Mouse (Mus musculus) megakaryocyte-erythroid progenitor cell, adult 5-6 weeks (primary cell): Measurements from ENCODE around the gene Prkcz. TPM values are rescaled to one million over a fixed set of nuclear protein-coding genes. Genes with fewer than 3 reads are reported as not detected.

Experiments
- ATAC-seq: replicated peaks from 2 replicates; pipeline ENCODE4 v1.8.0; 2016; ENCODE audit warnings: mild to moderate bottlenecking, inconsistent platforms; ENCODE audit not compliant: severe bottlenecking, poor library complexity, low FRiP score, low TSS enrichment
- total RNA-seq, 2 experiments: library from RNA; stranded (forward) in 1 of 2; stranded (reverse) in 1 of 2; fragments of 200-1000, 215-1000 nt in 1 of 2; fragments of >200 nt in 1 of 2; fragmentation: Nextera tagmentation in 1 of 2; gene quantifications; 2 replicates each; pipeline ENCODE4 v1.2.3; 2014 to 2017

Gene Prkcz
- total RNA-seq, 2 experiments from 2014 or later, result not detected

- peak; percentile 83 for ATAC-seq
These were observed 40.6 kb downstream of the Prkcz start for GRCm38 (mm10) chr4:155320281-155321244.

- peak; percentile 82 for ATAC-seq
These were observed 42.9 kb downstream of the Prkcz start for GRCm38 (mm10) chr4:155318266-155318665.

GRCm38 (mm10) chr4:155315031-155315430 is 46.1 kb downstream of the Prkcz start:
- no peak for ATAC-seq

GRCm38 (mm10) chr4:155308679-155309078 is 52.5 kb downstream of the Prkcz start:
- no peak for ATAC-seq

GRCm38 (mm10) chr4:155308068-155308467 is 53.1 kb downstream of the Prkcz start:
- ATAC-seq, result peak; percentile 87

GRCm38 (mm10) chr4:155307591-155307990 is 53.6 kb downstream of the Prkcz start:
- 0 out of 2 replicates have a peak, but pooled peaks have one; percentile 23 for ATAC-seq

GRCm38 (mm10) chr4:155306356-155307242 is 54.6 kb downstream of the Prkcz start:
- ATAC-seq, result no peak

GRCm38 (mm10) chr4:155305531-155306031 is 55.6 kb downstream of the Prkcz start:
- ATAC-seq, result no peak

GRCm38 (mm10) chr4:155304508-155305096 is 56.6 kb downstream of the Prkcz start:
- ATAC-seq, result no peak

GRCm38 (mm10) chr4:155301965-155302364 is 59.2 kb downstream of the Prkcz start:
- no peak for ATAC-seq

GRCm38 (mm10) chr4:155301098-155301447 is 60.1 kb downstream of the Prkcz start:
- no peak for ATAC-seq

- ATAC-seq, result no peak
These were observed 60.6 kb downstream of the Prkcz start for GRCm38 (mm10) chr4:155300421-155301097.

GRCm38 (mm10) chr4:155298826-155299225 is 62.3 kb downstream of the Prkcz start:
- ATAC-seq, result no peak

GRCm38 (mm10) chr4:155297057-155297456 is 64.1 kb downstream of the Prkcz start:
- no peak for ATAC-seq

- ATAC-seq, result no peak
These were observed 65.2 kb downstream of the Prkcz start for GRCm38 (mm10) chr4:155295996-155296395.

GRCm38 (mm10) chr4:155295026-155295590 is 66.1 kb downstream of the Prkcz start:
- no peak for ATAC-seq

- no peak for ATAC-seq
These were observed 66.8 kb downstream of the Prkcz start for GRCm38 (mm10) chr4:155294381-155294780.

- ATAC-seq, result no peak
These were observed 68.3 kb downstream of the Prkcz start for GRCm38 (mm10) chr4:155292863-155293262.

- no peak for ATAC-seq
These were observed 71.1 kb downstream of the Prkcz start for GRCm38 (mm10) chr4:155290045-155290444.
